Mouse (Mus musculus): ENCODE measurements around the gene Spsb4. TPM values are rescaled to one million over a fixed set of nuclear protein-coding genes. Genes with fewer than 3 reads are reported as not detected.
"Not testable (repeated sequence)": the region's sequence is repeated elsewhere in the genome, so short reads cannot be mapped to it uniquely, and the experiment has no call there.

Gene Spsb4
- polyA plus RNA-seq, 2 experiments: 19.9 to 28.4 TPM

- WGBS: 67% methylated on average over 16 of the region's 16 CpGs
- Histone ChIP-seq H3K9me3 (ENCODE audit: control insufficient read depth, low read length) (peaks cover 4% of the 10 kb centered on the region; the same call in 1 of the 2 replicates), H3K36me3 (ENCODE audit: control insufficient read depth, insufficient read depth, low read length) (peaks cover 20% of the 10 kb centered on the region), H3K4me2 (replicated peaks; ENCODE audit: low read depth, low read length, severe bottlenecking) (no peak overlapping the region), H3K4me1 (ENCODE audit: control insufficient read depth, insufficient read depth, low read length) (0 out of 2 replicates have a peak, but pooled peaks cover 3% of the 10 kb centered on the region), H3K9ac (ENCODE audit: low read depth, low read length, severe bottlenecking) (no peak overlapping the region), H3K4me3 (replicated peaks; ENCODE audit: low read length) (no peak overlapping the region), H3K27ac (replicated peaks; ENCODE audit: low read depth, low read length) (no peak overlapping the region), H3K27me3 (ENCODE audit: control insufficient read depth, insufficient read depth, low read length) (no peaks in the 10 kb centered on the region)
- ATAC-seq (ENCODE audit: low FRiP score, low read depth) (no peak), DNase-seq (ENCODE audit: low spot score) (no peak)
- no peak for TF ChIP-seq POLR2A (IDR thresholded peaks at IDR 0.05; ENCODE audit: borderline replicate concordance, extremely low read depth, insufficient read depth, insufficient read length)
Measured at GRCm38 (mm10) chr9:96944517-96944916, 74.1 kb downstream of the Spsb4 start.

DNA sequence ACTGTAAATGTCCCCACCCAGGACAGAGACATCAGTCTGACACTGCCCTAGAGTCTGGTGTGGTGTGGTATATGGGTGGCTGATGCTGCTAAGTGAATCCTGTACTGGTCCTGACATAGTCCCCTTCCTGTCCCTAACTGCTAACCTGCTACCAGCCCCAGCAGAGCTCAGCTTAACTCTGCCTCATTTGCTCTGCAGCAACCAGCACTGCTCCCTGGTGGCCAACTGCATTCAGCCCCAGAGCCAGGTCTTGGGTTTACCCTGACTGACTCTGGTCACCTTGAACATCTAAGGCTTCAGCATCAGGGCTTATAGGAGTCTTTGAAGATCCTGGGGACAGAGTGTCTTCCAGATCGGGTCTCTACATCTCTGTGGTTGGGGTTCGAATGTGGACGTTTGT lies 75.7 kb downstream of the Spsb4 start:
- no peak overlapping the region for H3K4me3 ChIP-seq (replicated peaks; ENCODE audit: low read length)
- TF ChIP-seq POLR2A (IDR thresholded peaks at IDR 0.05; ENCODE audit: borderline replicate concordance, extremely low read depth, insufficient read depth, insufficient read length): no peak

GRCm38 (mm10) chr9:96938887-96939286 lies 79.8 kb downstream of the Spsb4 start:
- Histone ChIP-seq H3K9ac (ENCODE audit: low read depth, low read length, severe bottlenecking) (no peak overlapping the region), H3K36me3 (ENCODE audit: control insufficient read depth, insufficient read depth, low read length) (peaks cover 19% of the 10 kb centered on the region), H3K27ac (replicated peaks; ENCODE audit: low read depth, low read length) (no peak overlapping the region), H3K4me2 (replicated peaks; ENCODE audit: low read depth, low read length, severe bottlenecking) (no peak overlapping the region), H3K4me1 (ENCODE audit: control insufficient read depth, insufficient read depth, low read length) (no peaks in the 10 kb centered on the region), H3K9me3 (ENCODE audit: control insufficient read depth, low read length) (peaks cover 4% of the 10 kb centered on the region; the same call in 1 of the 2 replicates), H3K27me3 (ENCODE audit: control insufficient read depth, insufficient read depth, low read length) (no peaks in the 10 kb centered on the region), H3K4me3 (replicated peaks; ENCODE audit: low read length) (no peak overlapping the region)
- 42% methylated on average over 5 of the region's 5 CpGs for WGBS
- no peak for ATAC-seq (ENCODE audit: low FRiP score, low read depth)
- no peak for DNase-seq (ENCODE audit: low spot score)
- no peak for TF ChIP-seq POLR2A (IDR thresholded peaks at IDR 0.05; ENCODE audit: borderline replicate concordance, extremely low read depth, insufficient read depth, insufficient read length)

More for the DNA sequence above, 75.7 kb downstream of the Spsb4 start:
- Histone ChIP-seq H3K9me3 (ENCODE audit: control insufficient read depth, low read length) (peaks cover 4% of the 10 kb centered on the region; the same call in 1 of the 2 replicates), H3K27ac (replicated peaks; ENCODE audit: low read depth, low read length) (no peak overlapping the region), H3K27me3 (ENCODE audit: control insufficient read depth, insufficient read depth, low read length) (no peaks in the 10 kb centered on the region), H3K4me1 (ENCODE audit: control insufficient read depth, insufficient read depth, low read length) (0 out of 2 replicates have a peak, but pooled peaks cover 3% of the 10 kb centered on the region), H3K4me2 (replicated peaks; ENCODE audit: low read depth, low read length, severe bottlenecking) (no peak overlapping the region), H3K9ac (ENCODE audit: low read depth, low read length, severe bottlenecking) (no peak overlapping the region), H3K36me3 (ENCODE audit: control insufficient read depth, insufficient read depth, low read length) (peaks cover 20% of the 10 kb centered on the region)
- DNase-seq (ENCODE audit: low spot score) (no peak), ATAC-seq (ENCODE audit: low FRiP score, low read depth) (no peak)
- WGBS: 91% methylated on average over 3 of the region's 3 CpGs

DNA sequence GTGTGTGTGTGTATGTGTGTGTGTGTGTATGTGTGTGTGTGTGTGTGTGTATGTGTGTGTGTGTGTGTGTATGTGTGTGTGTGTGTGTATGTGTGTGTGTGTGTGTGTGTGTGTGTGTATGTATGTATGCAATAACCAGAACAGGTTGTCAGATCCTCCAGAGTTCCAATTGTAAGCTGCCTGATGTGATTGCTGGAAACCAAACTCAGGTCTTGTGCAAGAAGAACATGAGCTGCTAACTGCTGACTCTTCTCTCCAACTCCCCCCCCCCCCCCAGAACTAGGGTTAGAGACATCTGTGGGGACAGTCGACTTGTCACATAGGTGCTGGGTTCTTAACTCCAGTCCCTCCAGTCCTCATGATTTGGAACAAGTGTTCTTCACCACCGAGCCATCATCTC lies 82.2 kb downstream of the Spsb4 start:
- not testable (repeated sequence) for H3K9me3 ChIP-seq (ENCODE audit: control insufficient read depth, low read length); H3K36me3 ChIP-seq (ENCODE audit: control insufficient read depth, insufficient read depth, low read length); DNase-seq (ENCODE audit: low spot score); H3K4me2 ChIP-seq (replicated peaks; ENCODE audit: low read depth, low read length, severe bottlenecking); H3K4me3 ChIP-seq (replicated peaks; ENCODE audit: low read length); H3K27me3 ChIP-seq (ENCODE audit: control insufficient read depth, insufficient read depth, low read length); H3K4me1 ChIP-seq (ENCODE audit: control insufficient read depth, insufficient read depth, low read length); H3K9ac ChIP-seq (ENCODE audit: low read depth, low read length, severe bottlenecking); ATAC-seq (ENCODE audit: low FRiP score, low read depth); H3K27ac ChIP-seq (replicated peaks; ENCODE audit: low read depth, low read length)
- WGBS: 100% methylated on average over 2 of the region's 2 CpGs

GRCm38 (mm10) chr9:96935556-96936300 lies 82.9 kb downstream of the Spsb4 start:
- Histone ChIP-seq H3K4me2 (replicated peaks; ENCODE audit: low read depth, low read length, severe bottlenecking) (no peak overlapping the region), H3K4me1 (ENCODE audit: control insufficient read depth, insufficient read depth, low read length) (no peaks in the 10 kb centered on the region), H3K27me3 (ENCODE audit: control insufficient read depth, insufficient read depth, low read length) (no peaks in the 10 kb centered on the region), H3K36me3 (ENCODE audit: control insufficient read depth, insufficient read depth, low read length) (no peaks in the 10 kb centered on the region), H3K4me3 (replicated peaks; ENCODE audit: low read length) (no peak overlapping the region), H3K9ac (ENCODE audit: low read depth, low read length, severe bottlenecking) (no peak overlapping the region), H3K27ac (replicated peaks; ENCODE audit: low read depth, low read length) (no peak overlapping the region), H3K9me3 (ENCODE audit: control insufficient read depth, low read length) (peaks cover 1% of the 10 kb centered on the region; the same call in 1 of the 2 replicates)
- 63% methylated on average over 15 of the region's 15 CpGs for WGBS
- TF ChIP-seq POLR2A (IDR thresholded peaks at IDR 0.05; ENCODE audit: borderline replicate concordance, extremely low read depth, insufficient read depth, insufficient read length): no peak
- DNase-seq (ENCODE audit: low spot score) (no peak), ATAC-seq (ENCODE audit: low FRiP score, low read depth) (no peak)

Measured in limb, embryonic 14.5 days (tissue).